Mouse (Mus musculus) kidney, adult 2 months (tissue): ENCODE measurements at regions not wholly inside any gene's neighbourhood (a gene's known extent, or its start where the extent isn't known, plus 50 kb on each side); places are given as distances from the start of the nearest gene placed in this dataset.

Source experiments
- CTCF ChIP-seq: fragments of 200-500 bp; conservative IDR thresholded peaks from 2 replicates; pipeline ENCODE4 v1.5.1; 2011; ENCODE audit warnings: low read depth, mild to moderate bottlenecking, control low read depth, low read length, moderate library complexity, mixed read lengths; ENCODE audit not compliant: insufficient read depth, insufficient read length
- POLR2A ChIP-seq: fragments of 200-500 bp; IDR thresholded peaks from one replicate; pipeline ENCODE4 v1.6.1; 2011; ENCODE audit warnings: low read depth, low read length, control low read depth

GRCm38 (mm10) chr8:35192515-35192914 is 573.1 kb upstream of the Gm19410 start:
- TF ChIP-seq CTCF: no peak
- no peak for TF ChIP-seq POLR2A
